In the genomic region with DNA sequence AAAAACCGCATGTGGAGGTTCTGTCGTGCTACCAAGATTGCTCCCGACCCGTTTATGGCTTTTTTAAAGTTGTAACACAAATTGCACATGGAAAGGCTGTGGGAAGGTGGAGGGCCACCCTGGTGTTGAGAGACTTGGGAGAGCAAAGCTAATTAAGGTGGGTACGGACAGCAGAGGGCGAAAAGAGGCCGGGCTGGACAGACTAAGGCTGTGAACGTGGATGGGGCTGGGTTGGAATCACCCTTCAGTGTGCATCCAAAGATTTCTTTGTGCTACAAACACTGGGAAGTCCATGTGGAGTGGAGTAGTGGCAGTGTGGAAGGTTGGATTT, we compare ENCODE assay signal across 8 mouse cellular contexts. TPM values are rescaled to one million over a fixed set of nuclear protein-coding genes. Genes with fewer than 3 reads are reported as not detected.
DNase-seq lines count a peak whose midpoint lies in the region; ATAC-seq lines count a peak whose summit lies in the region.

No protein-coding gene starts in this region.

- H3K4me1 ChIP-seq in hindbrain, embryonic 14.5 days (replicated peaks; ENCODE audit: control insufficient read depth, insufficient read depth, low read length): peaks cover 48% of the 10 kb centered on the region
- peaks cover 52% of the 10 kb centered on the region for H3K4me1 ChIP-seq in midbrain, embryonic 15.5 days
- H3K4me1 ChIP-seq in stomach, embryonic 15.5 days: peaks cover 15% of the 10 kb centered on the region; the same call in 1 of the 2 replicates

- H3K4me3 ChIP-seq in hindbrain, embryonic 14.5 days (replicated peaks; ENCODE audit: low read length): peak overlapping the region; percentile 93
- peak overlapping the region; percentile 97 for H3K4me3 ChIP-seq in midbrain, embryonic 15.5 days
- peak overlapping the region; percentile 85 for H3K4me3 ChIP-seq in stomach, embryonic 15.5 days (replicated peaks)

- H3K9me3 ChIP-seq in hindbrain, embryonic 14.5 days (ENCODE audit: control insufficient read depth, low read length): no peaks in the 10 kb centered on the region
- no peaks in the 10 kb centered on the region for H3K9me3 ChIP-seq in midbrain, embryonic 15.5 days
- H3K9me3 ChIP-seq in stomach, embryonic 15.5 days: no peaks in the 10 kb centered on the region

- H3K9ac ChIP-seq in hindbrain, embryonic 14.5 days: peak overlapping the region; percentile 77
- peak overlapping the region; percentile 98 for H3K9ac ChIP-seq in midbrain, embryonic 15.5 days
- peak overlapping the region; percentile 62; the same call in 1 of the 2 replicates for H3K9ac ChIP-seq in stomach, embryonic 15.5 days

- H3K27ac ChIP-seq in hindbrain, embryonic 14.5 days: peak overlapping the region; percentile 99
- peak overlapping the region; percentile 100 for H3K27ac ChIP-seq in midbrain, embryonic 15.5 days
- peak overlapping the region; percentile 100 for H3K27ac ChIP-seq in stomach, embryonic 15.5 days

- peak; percentile 70 for DNase-seq in layer of hippocampus, adult 11-12 months (ENCODE audit: low spot score)
- DNase-seq in layer of hippocampus, adult 9-10 months (ENCODE audit: low spot score): no peak
- DNase-seq in cerebellum, adult 11-12 months: peak; percentile 81
- DNase-seq in forelimb bud, embryonic 11.5 days (ENCODE audit: low read depth, low spot score): peak; percentile 48
- peak; percentile 69 for DNase-seq in hindbrain, embryonic 14.5 days (ENCODE audit: low spot score)
- peak; percentile 62 for DNase-seq in liver

- H3K4me2 ChIP-seq in hindbrain, embryonic 14.5 days (replicated peaks): peak overlapping the region; percentile 62
- peak overlapping the region; percentile 68 for H3K4me2 ChIP-seq in midbrain, embryonic 15.5 days
- peak overlapping the region; percentile 69 for H3K4me2 ChIP-seq in stomach, embryonic 15.5 days

- WGBS in hindbrain, embryonic 14.5 days: under 1% methylated on average over 8 of the region's 8 CpGs
- under 1% methylated on average over 8 of the region's 8 CpGs for WGBS in midbrain, embryonic 15.5 days
- 0% methylated on average over 8 of the region's 8 CpGs for WGBS in stomach, embryonic 15.5 days

- peak; percentile 31; the same call in 1 of the 2 replicates for ATAC-seq in hindbrain, embryonic 14.5 days (ENCODE audit: low FRiP score)
- ATAC-seq in midbrain, embryonic 15.5 days (replicated peaks): peak; percentile 53
- peak; percentile 61; the same call in 1 of the 2 replicates for ATAC-seq in stomach, embryonic 15.5 days (ENCODE audit: insufficient read depth, low FRiP score, low read depth)

- no peaks in the 10 kb centered on the region for H3K36me3 ChIP-seq in hindbrain, embryonic 14.5 days (replicated peaks; ENCODE audit: control insufficient read depth, insufficient read depth)
- H3K36me3 ChIP-seq in midbrain, embryonic 15.5 days (replicated peaks): no peaks in the 10 kb centered on the region
- H3K36me3 ChIP-seq in stomach, embryonic 15.5 days: no peaks in the 10 kb centered on the region

- H3K27me3 ChIP-seq in hindbrain, embryonic 14.5 days (ENCODE audit: control insufficient read depth, insufficient read depth, low read length): no peaks in the 10 kb centered on the region
- no peaks in the 10 kb centered on the region for H3K27me3 ChIP-seq in midbrain, embryonic 15.5 days (replicated peaks)
- no peaks in the 10 kb centered on the region for H3K27me3 ChIP-seq in stomach, embryonic 15.5 days (replicated peaks)

RNA-seq across cellular contexts. Expression of gene Pbld2, which starts 0.4 kb away (rescaled TPM):
- 0.46 and 0.59 TPM in 2 replicates for polyA plus RNA-seq in hindbrain, embryonic 14.5 days (2014; fragmentation: Nextera tagmentation; extraction: Ambion mirVana)
- polyA plus RNA-seq in midbrain, embryonic 15.5 days (2015; fragmentation: Nextera tagmentation; extraction: Ambion mirVana): 1.1 and 1.3 TPM in 2 replicates
- 4.7 and 6.5 TPM in 2 replicates for polyA plus RNA-seq in stomach, embryonic 15.5 days (2015; fragmentation: Nextera tagmentation; extraction: Ambion mirVana)

RNA-seq across cellular contexts. Expression of gene Hnrnph3, which starts 0.5 kb away (rescaled TPM):
- 75.0 and 76.8 TPM in 2 replicates for polyA plus RNA-seq in hindbrain, embryonic 14.5 days (2014; fragmentation: Nextera tagmentation; extraction: Ambion mirVana)
- 167 and 175 TPM in 2 replicates for polyA plus RNA-seq in midbrain, embryonic 15.5 days (2015; fragmentation: Nextera tagmentation; extraction: Ambion mirVana)
- polyA plus RNA-seq in stomach, embryonic 15.5 days (2015; fragmentation: Nextera tagmentation; extraction: Ambion mirVana): 87.7 and 94.5 TPM in 2 replicates

RNA-seq across cellular contexts. Expression of gene Pbld1, which starts 35.4 kb away (rescaled TPM):
- 0.39 and 0.75 TPM in 2 replicates for polyA plus RNA-seq in hindbrain, embryonic 14.5 days (2014; fragmentation: Nextera tagmentation; extraction: Ambion mirVana)
- polyA plus RNA-seq in midbrain, embryonic 15.5 days (2015; fragmentation: Nextera tagmentation; extraction: Ambion mirVana): 0.98 and 1.3 TPM in 2 replicates
- polyA plus RNA-seq in stomach, embryonic 15.5 days (2015; fragmentation: Nextera tagmentation; extraction: Ambion mirVana): 6.5 and 8.3 TPM in 2 replicates

RNA-seq across cellular contexts. Expression of gene Rufy2, which starts 44.5 kb away (rescaled TPM):
- polyA plus RNA-seq in hindbrain, embryonic 14.5 days (2014; fragmentation: Nextera tagmentation; extraction: Ambion mirVana): 58.5 and 59.6 TPM in 2 replicates
- polyA plus RNA-seq in midbrain, embryonic 15.5 days (2015; fragmentation: Nextera tagmentation; extraction: Ambion mirVana): 61.2 and 65.5 TPM in 2 replicates
- polyA plus RNA-seq in stomach, embryonic 15.5 days (2015; fragmentation: Nextera tagmentation; extraction: Ambion mirVana): 26.6 TPM in 2 replicates
